Mouse (Mus musculus) CH12.LX (cell line): ENCODE results near the gene Traf1. TPM values are rescaled to one million over a fixed set of nuclear protein-coding genes. Genes with fewer than 3 reads are reported as not detected.
A peak's percentile ranks its signal among the peaks of the same experiment; 100 is the strongest.

Experiments
- DNase-seq: peaks from one replicate; pipeline ENCODE4 v3.0.0-alpha.2; 2013; ENCODE audit errors: extremely low read depth
- H3K27ac ChIP-seq: 2 replicates; pipeline ENCODE4 v1.5.1; 2012; ENCODE audit warnings: low read depth, mild to moderate bottlenecking, control low read depth, moderate library complexity; ENCODE audit not compliant: insufficient read depth
- H3K27me3 ChIP-seq: replicated peaks from 2 replicates; pipeline ENCODE3; 2012; ENCODE audit warnings: inconsistent platforms
- H3K36me3 ChIP-seq, 2 experiments: replicated peaks in 1 of 2; 2 replicates each; pipeline versions ENCODE3 to v1.6.1; 2012; ENCODE audit warnings: inconsistent platforms in 1 of 2, low read length in 1 of 2, mild to moderate bottlenecking in 1 of 2, mixed read lengths in 1 of 2, moderate library complexity in 1 of 2; ENCODE audit not compliant: control insufficient read depth in 1 of 2, insufficient read depth in 1 of 2
- H3K4me1 ChIP-seq, 2 experiments: 2 replicates each; pipeline ENCODE4 v1.6.1; 2012; ENCODE audit warnings: inconsistent platforms in 1 of 2, moderate library complexity in 1 of 2; ENCODE audit not compliant: insufficient read depth in 2 of 2, control insufficient read depth in 1 of 2
- H3K4me2 ChIP-seq: 2 replicates; pipeline ENCODE4 v1.6.1; 2012; ENCODE audit warnings: low read depth, mild to moderate bottlenecking, control low read depth; ENCODE audit not compliant: poor library complexity, insufficient read depth, severe bottlenecking
- H3K4me3 ChIP-seq, 3 experiments: fragments of 150-350 bp in 1 of 3; sonication (generic) in 1 of 3; replicated peaks in 1 of 3; 2 replicates each; pipeline versions ENCODE3 to v1.5.1; 2011 to 2012; ENCODE audit warnings: low read depth in 2 of 3, low read length in 2 of 3, mild to moderate bottlenecking in 2 of 3, moderate library complexity in 2 of 3, control low read depth in 1 of 3, improper control_type of control experiment in 1 of 3, inconsistent platforms in 1 of 3, mixed read lengths in 1 of 3; ENCODE audit not compliant: poor library complexity in 1 of 3
- H3K79me2 ChIP-seq: replicated peaks from 2 replicates; pipeline ENCODE4 v1.6.1; 2012; ENCODE audit warnings: mild to moderate bottlenecking, moderate library complexity; ENCODE audit not compliant: control insufficient read depth, poor library complexity, insufficient read depth, severe bottlenecking; ENCODE audit errors: extremely low read depth
- H3K9ac ChIP-seq: 2 replicates; pipeline ENCODE4 v1.6.1; 2012; ENCODE audit warnings: low read depth, mild to moderate bottlenecking, control low read depth, moderate library complexity; ENCODE audit not compliant: insufficient read depth
- H3K9me3 ChIP-seq: replicated peaks from 2 replicates; pipeline ENCODE3; 2012; ENCODE audit warnings: low read length, inconsistent platforms, mixed read lengths
- BHLHE40 ChIP-seq: IDR thresholded peaks from 2 replicates; pipeline ENCODE4 v1.6.1; 2011; ENCODE audit warnings: mild to moderate bottlenecking, low read depth, low read length, improper control_type of control experiment
- CHD1 ChIP-seq: IDR thresholded peaks from 2 replicates; pipeline ENCODE4 v1.6.1; 2012; ENCODE audit warnings: low read depth, low read length, improper control_type of control experiment, inconsistent platforms
- CHD2 ChIP-seq: IDR thresholded peaks from 2 replicates; pipeline ENCODE4 v1.6.1; 2011; ENCODE audit warnings: low read length, improper control_type of control experiment
- CTCF ChIP-seq, 2 experiments: IDR thresholded peaks in 1 of 2; conservative IDR thresholded peaks in 1 of 2; 2 replicates each; pipeline ENCODE4 v1.5.1; 2011 to 2012; ENCODE audit warnings: low read depth in 2 of 2, low read length in 2 of 2, improper control_type of control experiment in 1 of 2, inconsistent platforms in 1 of 2, mild to moderate bottlenecking in 1 of 2, moderate library complexity in 1 of 2
- E2F4 ChIP-seq: IDR thresholded peaks from 2 replicates; pipeline ENCODE4 v1.6.1; 2011; ENCODE audit warnings: low read depth, low read length, improper control_type of control experiment; ENCODE audit not compliant: insufficient replicate concordance
- ELF1 ChIP-seq: IDR thresholded peaks from 2 replicates; pipeline ENCODE4 v1.6.1; 2014; ENCODE audit warnings: low read depth, mild to moderate bottlenecking, inconsistent platforms, low read length, improper control_type of control experiment
- EP300 ChIP-seq: IDR thresholded peaks from 2 replicates; pipeline ENCODE4 v1.6.1; 2011; ENCODE audit warnings: low read length, improper control_type of control experiment
- ETS1 ChIP-seq: conservative IDR thresholded peaks from 2 replicates; pipeline ENCODE4 v1.6.1; 2012; ENCODE audit warnings: low read depth, mild to moderate bottlenecking, inconsistent platforms, low read length, improper control_type of control experiment, moderate library complexity
- HCFC1 ChIP-seq: IDR thresholded peaks from 2 replicates; pipeline ENCODE4 v1.6.1; 2012; ENCODE audit warnings: low read depth, mild to moderate bottlenecking, inconsistent platforms, low read length, improper control_type of control experiment
- IRF4 ChIP-seq: IDR thresholded peaks from 2 replicates; pipeline ENCODE4 v1.6.1; 2014; ENCODE audit warnings: low read depth, mild to moderate bottlenecking, inconsistent platforms, low read length, improper control_type of control experiment
- JUN ChIP-seq: IDR thresholded peaks from 2 replicates; pipeline ENCODE4 v1.6.1; 2011; ENCODE audit warnings: low read depth, mild to moderate bottlenecking, low read length, improper control_type of control experiment, moderate library complexity; ENCODE audit not compliant: insufficient read depth
- JUND ChIP-seq: conservative IDR thresholded peaks from 2 replicates; pipeline ENCODE4 v1.6.1; 2011; ENCODE audit warnings: low read depth, low read length, improper control_type of control experiment
- KAT2A ChIP-seq: IDR thresholded peaks from 2 replicates; pipeline ENCODE4 v1.6.1; 2012; ENCODE audit warnings: low read length, improper control_type of control experiment, inconsistent platforms; ENCODE audit not compliant: insufficient replicate concordance
- MAFK ChIP-seq: IDR thresholded peaks from 2 replicates; pipeline ENCODE4 v1.6.1; 2011; ENCODE audit warnings: low read length, improper control_type of control experiment; ENCODE audit not compliant: insufficient replicate concordance
- MAX ChIP-seq: IDR thresholded peaks from 2 replicates; pipeline ENCODE4 v1.6.1; 2011; ENCODE audit warnings: low read length, improper control_type of control experiment
- MAZ ChIP-seq: IDR thresholded peaks from 2 replicates; pipeline ENCODE4 v1.6.1; 2012; ENCODE audit warnings: low read depth, mild to moderate bottlenecking, inconsistent platforms, low read length, improper control_type of control experiment, moderate library complexity
- MEF2A ChIP-seq: IDR thresholded peaks from 2 replicates; pipeline ENCODE4 v1.6.1; 2014; ENCODE audit warnings: low read depth, mild to moderate bottlenecking, inconsistent platforms, low read length, improper control_type of control experiment, borderline replicate concordance
- MXI1 ChIP-seq: IDR thresholded peaks from 2 replicates; pipeline ENCODE4 v1.6.1; 2011; ENCODE audit warnings: mild to moderate bottlenecking, low read depth, low read length, improper control_type of control experiment
- MYC ChIP-seq: IDR thresholded peaks from 2 replicates; pipeline ENCODE4 v1.6.1; 2011; ENCODE audit warnings: low read depth, mild to moderate bottlenecking, improper control_type of control experiment, low read length
- NRF1 ChIP-seq: IDR thresholded peaks from 2 replicates; pipeline ENCODE4 v1.6.1; 2014; ENCODE audit warnings: low read depth, mild to moderate bottlenecking, inconsistent platforms, low read length, improper control_type of control experiment, moderate library complexity
- PAX5 ChIP-seq: IDR thresholded peaks from 2 replicates; pipeline ENCODE4 v1.6.1; 2012; ENCODE audit warnings: low read length, inconsistent platforms, mixed read lengths
- POLR2A ChIP-seq: IDR thresholded peaks from 2 replicates; pipeline ENCODE4 v1.6.1; 2011; ENCODE audit warnings: low read depth, mild to moderate bottlenecking, improper control_type of control experiment, low read length
- POLR2AphosphoS2 ChIP-seq: IDR thresholded peaks from 2 replicates; pipeline ENCODE4 v1.6.1; 2011; ENCODE audit warnings: low read depth, low read length, improper control_type of control experiment
- RCOR1 ChIP-seq: conservative IDR thresholded peaks from 2 replicates; pipeline ENCODE4 v1.6.1; 2012; ENCODE audit warnings: low read depth, mild to moderate bottlenecking, inconsistent platforms, low read length, improper control_type of control experiment
- SIN3A ChIP-seq: IDR thresholded peaks from 2 replicates; pipeline ENCODE4 v1.6.1; 2012; ENCODE audit warnings: low read length, improper control_type of control experiment, inconsistent platforms
- SMC3 ChIP-seq: IDR thresholded peaks from 2 replicates; pipeline ENCODE4 v1.6.1; 2011; ENCODE audit warnings: low read depth, low read length, improper control_type of control experiment
- TBP ChIP-seq: conservative IDR thresholded peaks from 2 replicates; pipeline ENCODE4 v1.6.1; 2011; ENCODE audit warnings: low read depth, low read length, improper control_type of control experiment
- TCF12 ChIP-seq: IDR thresholded peaks from 2 replicates; pipeline ENCODE4 v1.6.1; 2014; ENCODE audit warnings: low read depth, mild to moderate bottlenecking, inconsistent platforms, low read length, improper control_type of control experiment
- UBTF ChIP-seq: IDR thresholded peaks from 2 replicates; pipeline ENCODE4 v1.6.1; 2012; ENCODE audit warnings: low read depth, mild to moderate bottlenecking, inconsistent platforms, low read length, improper control_type of control experiment, moderate library complexity
- USF2 ChIP-seq: conservative IDR thresholded peaks from 2 replicates; pipeline ENCODE4 v1.6.1; 2011; ENCODE audit warnings: low read depth, low read length, improper control_type of control experiment
- ZC3H11A ChIP-seq: IDR thresholded peaks from 2 replicates; pipeline ENCODE4 v1.6.1; 2012; ENCODE audit warnings: low read depth, mild to moderate bottlenecking, inconsistent platforms, low read length, improper control_type of control experiment
- ZKSCAN1 ChIP-seq: IDR thresholded peaks from 2 replicates; pipeline ENCODE4 v1.6.1; 2012; ENCODE audit warnings: low read depth, inconsistent platforms, low read length, improper control_type of control experiment, borderline replicate concordance
- ZMIZ1 ChIP-seq: IDR thresholded peaks from 2 replicates; pipeline ENCODE4 v1.6.1; 2012; ENCODE audit warnings: low read depth, mild to moderate bottlenecking, inconsistent platforms, low read length, improper control_type of control experiment
- ZNF384 ChIP-seq: IDR thresholded peaks from 2 replicates; pipeline ENCODE4 v1.6.1; 2012; ENCODE audit warnings: low read depth, low read length, improper control_type of control experiment, inconsistent platforms
- dilution Hi-C: fragments of 300-500 bp; cut with MboI; formaldehyde crosslinking; loops from 2 replicates; pipeline ENCODE4 v1.14.3; 2020; ENCODE audit warnings: low sequenced_read_pairs; ENCODE audit not compliant: extremely low pct_unique_long_range_greater_than_20kb, extremely low pct_ligation_motif_present
- in situ Hi-C: fragments of 300-500 bp; cut with MboI; formaldehyde crosslinking; loops from 3 replicates; pipeline ENCODE4 v1.14.3; 2019; ENCODE audit warnings: low sequenced_read_pairs, low pct_ligation_motif_present, low pct_unique_long_range_greater_than_20kb, mixed read lengths
- polyA plus RNA-seq: library from polyadenylated mRNA; unstranded; fragments of >175 nt; gene quantifications from 2 replicates; pipeline ENCODE4 v1.2.1, GENCODE M21; 2012; ENCODE audit warnings: low read depth; ENCODE audit not compliant: insufficient read length
- total RNA-seq, 2 experiments: library from RNA; depleted of rRNA; stranded (reverse); fragments of 300-350 nt in 1 of 2; fragments of >200 nt in 1 of 2; gene quantifications; 2 replicates each; pipeline ENCODE4 v1.2.3; 2012 to 2014

Traf1 gene
- total and polyA plus RNA-seq, 3 experiments: 47.9 to 151 (median 66.9) TPM

DNA sequence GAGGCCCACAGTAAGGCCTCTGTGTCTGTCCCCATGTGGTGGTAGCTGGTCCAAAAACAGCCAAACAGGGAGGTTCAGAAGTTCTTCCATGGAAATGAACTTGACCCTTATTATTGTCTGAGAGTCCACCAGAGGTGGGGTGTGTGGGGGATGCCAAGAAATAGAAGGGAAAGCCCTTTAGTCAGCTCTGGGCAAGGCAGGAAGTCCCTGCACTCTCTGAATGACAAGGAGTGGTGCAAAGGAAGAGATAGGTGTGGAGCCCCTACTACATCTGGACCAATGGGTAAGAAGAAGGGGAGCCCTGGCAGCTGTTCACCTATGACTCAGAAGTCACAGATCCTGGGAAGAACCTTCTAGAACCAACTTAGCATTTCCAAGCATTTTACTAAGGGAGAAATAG is 7.2 kb downstream of the Traf1 start:
- peaks cover 65% of the 10 kb centered on the region for H3K79me2 ChIP-seq
- no peak for TF ChIP-seq ZKSCAN1
- TF ChIP-seq SIN3A: no peak
- TF ChIP-seq TCF12: peak; percentile 78
- TF ChIP-seq NRF1: no peak
- peak; percentile 61; the same call in 1 of the 2 replicates for TF ChIP-seq EP300
- TF ChIP-seq CHD2: peak; percentile 48; the same call in 1 of the 2 replicates
- 0 out of 2 replicates have a peak, but pooled peaks have one; percentile 5 for TF ChIP-seq TBP
- no peak for TF ChIP-seq E2F4
- TF ChIP-seq MAX: no peak
- TF ChIP-seq CTCF (conservative IDR thresholded peaks at IDR 0.05 in 1 of 2, IDR thresholded peaks at IDR 0.05 in 1 of 2; ENCODE audit: low read depth in 2 of 2, low read length in 2 of 2): no peak
- TF ChIP-seq ZNF384: no peak
- no peak for TF ChIP-seq MXI1
- no peak for TF ChIP-seq POLR2AphosphoS2
- no peak; the same call in 1 of the 2 replicates for TF ChIP-seq RCOR1
- TF ChIP-seq USF2: no peak
- peak; percentile 46 for TF ChIP-seq POLR2A
- TF ChIP-seq HCFC1: no peak
- TF ChIP-seq MEF2A: peak; percentile 70
- peak; percentile 66; the same call in 1 of the 2 replicates for TF ChIP-seq ELF1
- TF ChIP-seq KAT2A: no peak
- 0 out of 2 replicates have a peak, but pooled peaks have one; percentile 17 for TF ChIP-seq MAFK
- peak; percentile 25; the same call in 1 of the 2 replicates for TF ChIP-seq JUN
- 0 out of 2 replicates have a peak, but pooled peaks have one; percentile 1 for TF ChIP-seq SMC3
- no peak for TF ChIP-seq ZMIZ1
- no peak for TF ChIP-seq PAX5
- peak; percentile 20; the same call in 1 of the 2 replicates for TF ChIP-seq UBTF
- 0 out of 2 replicates have a peak, but pooled peaks have one; percentile 34 for TF ChIP-seq CHD1
- TF ChIP-seq MYC: no peak
- TF ChIP-seq JUND: no peak
- TF ChIP-seq ETS1: peak; percentile 96
- TF ChIP-seq BHLHE40: peak; percentile 74
- no peak for TF ChIP-seq ZC3H11A
- peak; percentile 92 for TF ChIP-seq IRF4
- no peak for TF ChIP-seq MAZ
- H3K27me3 ChIP-seq: no peaks in the 10 kb centered on the region
- H3K4me1 ChIP-seq: peaks cover 31 to 79% of the 10 kb centered on the region in 2 experiments
- peak overlapping the region in 2 of 3 experiments; percentile 17 to 19 for H3K4me3 ChIP-seq
- DNase-seq: peak; percentile 63
- peak overlapping the region; percentile 76 for H3K4me2 ChIP-seq
- peak overlapping the region; percentile 87 for H3K9ac ChIP-seq
- H3K36me3 ChIP-seq: peaks cover 39 to 59% of the 10 kb centered on the region in 2 experiments
- H3K27ac ChIP-seq: peak overlapping the region; percentile 91
- dilution Hi-C loops (no loop called here), in situ Hi-C loops (no loop called here)
- H3K9me3 ChIP-seq: no peaks in the 10 kb centered on the region
